Mouse (Mus musculus) embryonic stem cell, embryonic (primary cell): ENCODE measurements around the gene Icam1.

ENCODE experiments used
- CTCF ChIA-PET, 4 experiments: fragments of 300-600 bp in 2 of 4; fragments of 350-600 bp in 2 of 4; sonication (Branson Sonifier 250); formaldehyde crosslinking; loops; one replicate each; lab custom pipeline; 2022; ENCODE audit warnings: inconsistent platforms in 2 of 4; lab: Charles Lee
- POLR2A ChIA-PET, 4 experiments: fragments of 300-600 bp in 2 of 4; fragments of 350-600 bp in 2 of 4; sonication (Branson Sonifier 250); formaldehyde crosslinking; loops; one replicate each; lab custom pipeline; 2022; ENCODE audit warnings: antibody characterized with exemption in 4 of 4, inconsistent platforms in 1 of 4; lab: Charles Lee

Gene Icam1

DNA sequence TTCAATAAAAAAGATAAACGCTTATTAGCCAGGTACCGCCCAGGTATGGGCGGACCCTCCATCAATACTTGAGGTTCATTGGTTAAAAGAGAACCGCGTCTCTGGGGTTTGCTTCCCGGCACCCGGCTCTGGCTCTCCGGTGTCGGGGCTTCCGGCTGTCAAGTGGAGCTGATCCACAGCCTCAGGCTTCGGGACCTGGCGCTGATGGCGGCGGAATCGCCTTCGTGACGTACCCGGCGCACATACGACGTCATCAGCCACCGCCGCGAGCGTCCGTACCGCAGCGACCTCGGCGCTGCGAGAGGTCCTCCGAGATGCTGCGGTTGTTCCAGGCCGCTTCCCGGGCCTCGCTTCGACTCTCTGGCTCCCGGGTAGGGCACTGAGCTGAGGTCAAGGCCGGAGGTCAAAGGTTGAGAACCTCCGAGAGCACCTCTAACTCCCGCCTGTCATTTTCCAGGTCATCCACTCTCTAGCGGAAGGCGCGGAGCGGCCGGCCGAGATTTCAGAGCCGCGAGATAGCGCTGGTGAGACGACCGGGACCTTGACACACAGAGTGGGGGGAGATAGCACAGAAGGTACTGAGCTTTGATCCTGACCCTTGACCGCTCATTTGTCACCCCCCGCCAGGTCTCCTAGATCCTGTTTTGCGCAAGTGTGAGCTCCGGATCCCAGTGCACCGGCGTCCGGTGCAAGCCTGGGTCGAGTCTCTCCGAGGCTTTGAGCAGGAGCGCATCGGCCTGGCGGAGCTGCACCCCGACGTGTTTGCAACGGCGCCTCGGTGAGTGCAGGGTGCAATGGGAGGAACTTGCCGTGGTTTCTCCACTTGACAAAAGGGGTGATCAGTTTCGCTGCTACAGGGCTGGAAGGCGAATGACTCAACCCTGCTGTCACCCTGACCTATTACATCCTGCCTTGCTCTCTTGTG is 12.9 kb upstream of the Icam1 start, which contains the start of gene Mrpl4:
Mrpl4 (plus strand) TSS at position 112 of the 925 bp plus-strand sequence.
- ChIA-PET POLR2A (interaction anchor here (0.6 to 19.7 kb wide), 44 partner anchors 11 to 132 kb away, joined by 3 to 411 read pairs (median 5); partner anchors contain the start of genes Icam1 (in 4 of the 4), S1pr2 (in 3 of the 4), Icam4 (in 2 of the 4) and Eif3g (in 1 of the 4)), CTCF (interaction anchor here in 3 of 4 experiments (0.6 to 1.7 kb wide), 6 partner anchors 28 to 766 kb away, joined by 3 to 18 read pairs (median 4); no protein-coding TSS in a partner anchor)

DNA sequence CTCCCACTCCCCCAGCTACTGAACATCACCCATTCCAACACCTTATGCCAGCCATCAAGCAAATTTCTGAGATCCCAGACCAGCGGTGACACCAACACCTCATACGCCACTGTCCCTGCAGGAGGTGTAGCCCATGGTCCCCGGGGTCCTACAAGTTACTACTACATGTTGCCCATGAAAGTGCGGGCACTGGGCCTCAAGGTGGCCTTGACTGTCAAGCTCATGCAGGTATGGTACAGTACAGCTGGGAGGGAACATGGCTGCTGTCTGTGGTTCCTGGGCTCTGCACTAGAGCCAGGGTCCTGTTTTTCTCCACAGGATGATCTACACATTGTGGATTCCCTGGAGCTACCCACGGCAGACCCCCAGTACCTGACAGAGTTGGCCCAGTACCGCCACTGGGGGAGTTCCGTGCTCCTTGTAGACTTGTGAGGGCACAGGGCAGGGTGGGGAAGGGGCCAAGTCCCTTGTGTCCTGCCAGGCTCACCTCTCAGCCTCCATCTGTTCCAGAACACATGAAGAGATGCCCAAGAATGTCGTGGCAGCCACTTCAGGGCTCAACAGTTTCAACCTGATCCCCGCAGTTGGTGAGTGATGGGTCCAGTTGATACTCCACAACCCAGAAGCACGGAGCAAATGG is 8.4 kb upstream of the Icam1 start:
- CTCF ChIA-PET: interaction anchor here (0.5 to 2.3 kb wide), 14 partner anchors 22 to 1059 kb away, joined by 3 to 7 read pairs (median 4); partner anchors contain the start of genes Icam4 (in 3 of the 4) and Eif3g (in 1 of the 4)
- POLR2A ChIA-PET: interaction anchor here in 3 of 4 experiments (0.6 to 3.6 kb wide), 15 partner anchors 8 to 211 kb away, joined by 3 to 13 read pairs (median 4); partner anchors contain the start of genes Icam1 (in 2 of the 3), Gm38431 (in 1 of the 3), Icam4 (in 1 of the 3) and Raver1 (in 1 of the 3)

DNA sequence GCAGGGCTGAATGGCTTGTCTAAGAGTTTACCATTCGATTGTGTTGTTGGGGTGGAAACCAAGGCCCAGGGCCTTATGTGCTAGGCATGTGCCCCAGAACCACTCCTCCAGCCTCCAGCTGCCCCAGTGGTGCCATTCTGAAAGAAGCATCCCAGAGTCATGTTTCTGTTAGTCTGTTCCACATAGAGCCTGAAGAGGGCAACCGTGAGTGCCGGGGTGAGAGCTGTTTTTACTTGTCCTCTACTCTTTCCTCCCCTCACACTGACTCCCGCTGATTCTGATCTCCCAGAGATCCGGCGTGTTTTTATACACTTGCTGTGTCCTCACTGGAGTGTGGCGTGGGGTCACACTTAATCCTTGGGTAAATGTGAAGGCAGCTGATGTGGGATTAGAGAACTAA is 7.8 kb upstream of the Icam1 start:
- POLR2A ChIA-PET: interaction anchor here in 3 of 4 experiments (0.6 to 3.6 kb wide), 18 partner anchors 9 to 211 kb away, joined by 3 to 13 read pairs (median 4); partner anchors contain the start of genes Gm38431 (in 2 of the 3), Raver1 (in 2 of the 3), Eif3g (in 1 of the 3) and Icam1 (in 1 of the 3)
- CTCF ChIA-PET: interaction anchor here (0.5 to 2.3 kb wide), 21 partner anchors 10 to 1058 kb away, joined by 3 to 8 read pairs (median 4); partner anchors contain the start of genes Icam4 (in 3 of the 4) and Eif3g (in 2 of the 4)

DNA sequence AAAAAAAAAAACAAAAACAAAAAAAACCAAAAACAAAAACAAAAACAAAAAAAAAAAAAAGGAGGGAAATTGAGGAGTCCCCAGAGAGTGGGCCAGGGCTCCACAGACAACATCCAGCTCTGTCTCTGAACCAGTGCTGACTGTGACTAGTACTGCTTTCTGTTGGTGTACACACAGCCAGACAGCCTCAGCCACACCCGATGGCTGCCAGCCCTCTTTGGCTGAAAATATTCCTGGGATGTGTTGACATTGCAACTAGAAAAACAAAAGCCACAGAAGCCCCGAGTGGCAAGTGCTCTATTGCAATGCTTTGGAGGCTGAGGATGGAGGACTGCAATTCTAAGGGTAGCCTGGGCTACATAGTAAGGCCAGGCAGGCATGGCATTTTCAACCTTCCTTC is 5.4 kb upstream of the Icam1 start:
- POLR2A ChIA-PET: interaction anchor here in 3 of 4 experiments (0.5 to 1.3 kb wide), 10 partner anchors 9 to 348 kb away, joined by 3 read pairs; no protein-coding TSS in a partner anchor
- CTCF ChIA-PET: interaction anchor here in 2 of 4 experiments (0.6 to 1.4 kb wide), 5 partner anchors 10 to 127 kb away, joined by 3 to 5 read pairs (median 3); partner anchors contain the start of gene Icam4 (in 1 of the 2)

DNA sequence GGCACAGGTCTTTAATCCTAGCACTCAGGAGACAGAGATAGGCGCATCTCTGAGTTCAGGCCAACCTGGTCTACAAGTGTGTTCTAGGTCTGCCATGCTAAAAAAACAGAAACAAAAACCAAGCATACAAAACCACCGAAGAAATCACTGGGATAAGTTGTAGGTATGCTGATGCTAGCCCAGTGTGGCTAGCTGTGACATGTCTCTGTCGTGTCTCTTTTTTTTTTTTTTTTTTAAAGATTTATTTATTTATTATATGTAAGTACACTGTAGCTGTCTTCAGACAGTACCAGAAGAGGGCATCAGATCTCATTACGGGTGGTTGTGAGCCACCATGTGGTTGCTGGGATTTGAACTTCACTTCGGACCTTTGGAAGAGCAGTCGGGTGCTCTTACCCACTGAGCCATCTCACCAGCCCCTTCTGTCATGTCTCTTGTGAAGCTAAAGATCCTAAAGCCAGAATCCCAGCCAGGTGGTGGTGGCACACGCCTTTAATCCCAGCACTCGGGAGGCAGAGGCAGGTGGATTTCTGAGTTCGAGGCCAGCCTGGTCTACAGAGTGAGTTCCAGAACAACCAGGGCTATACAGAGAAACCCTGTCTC is 4.7 kb upstream of the Icam1 start:
- POLR2A ChIA-PET: interaction anchor here in 3 of 4 experiments (0.6 to 6.7 kb wide), 15 partner anchors 8 to 130 kb away, joined by 3 to 51 read pairs (median 3); partner anchors contain the start of genes Gm38431 (in 1 of the 3), Icam5 (in 1 of the 3) and Raver1 (in 1 of the 3)
- CTCF ChIA-PET: interaction anchor here in 3 of 4 experiments (0.6 to 1.9 kb wide), 7 partner anchors 18 to 419 kb away, joined by 3 to 15 read pairs (median 4); partner anchors contain the start of genes Icam4 (in 1 of the 3) and Icam5 (in 1 of the 3)

DNA sequence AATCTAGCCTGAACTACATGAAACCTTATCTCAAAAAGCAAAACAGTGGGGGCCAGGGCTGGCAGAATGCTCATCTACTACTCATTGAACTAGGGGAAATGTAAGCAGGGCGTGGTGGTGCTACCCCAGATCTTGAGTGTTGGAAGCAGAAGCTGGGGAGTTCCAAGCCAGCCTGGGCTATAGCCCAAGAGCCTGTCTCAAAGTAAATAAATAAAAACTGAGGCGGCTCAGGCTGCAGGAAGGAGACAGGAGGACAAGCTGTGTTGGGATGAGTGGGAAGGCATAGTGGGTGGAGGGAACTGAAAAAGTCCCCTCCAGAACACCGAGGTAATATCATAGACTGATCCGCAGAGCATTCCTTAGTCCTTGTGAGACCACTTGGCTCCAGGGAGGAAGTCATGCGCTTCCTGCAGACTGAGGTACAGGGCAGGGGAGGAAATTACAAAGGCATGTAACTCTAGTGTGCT is 3.9 kb upstream of the Icam1 start:
- POLR2A ChIA-PET: interaction anchor here (0.7 to 6.7 kb wide), 20 partner anchors 9 to 209 kb away, joined by 3 to 51 read pairs (median 4); partner anchors contain the start of genes Gm38431 (in 2 of the 4), Icam5 (in 2 of the 4) and Raver1 (in 2 of the 4)
- CTCF ChIA-PET: interaction anchor here in 3 of 4 experiments (0.6 to 1.9 kb wide), 6 partner anchors 10 to 156 kb away, joined by 3 to 15 read pairs (median 4); partner anchors contain the start of genes Icam4 (in 2 of the 3) and Icam5 (in 1 of the 3)

DNA sequence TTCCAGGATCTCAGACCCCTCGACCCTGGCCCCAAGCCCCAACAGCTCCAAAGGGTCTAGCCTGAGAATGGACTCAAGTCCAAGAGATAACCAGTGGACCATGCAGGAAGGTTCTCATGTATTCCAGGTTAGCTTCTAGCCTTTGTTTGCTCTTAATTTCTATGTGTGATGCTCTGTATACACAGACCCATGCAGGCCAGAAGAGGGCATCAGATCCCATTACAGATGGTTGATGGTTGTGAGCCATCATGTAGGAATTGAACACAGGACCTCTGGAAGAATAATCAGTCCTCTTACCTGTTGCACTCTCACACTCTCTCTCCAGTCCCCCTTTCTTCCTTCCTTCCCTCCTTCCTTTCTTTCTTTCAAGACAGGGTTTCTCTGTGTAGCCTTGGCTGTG is 3.4 kb upstream of the Icam1 start:
- ChIA-PET POLR2A (interaction anchor here (0.6 to 6.7 kb wide), 19 partner anchors 9 to 208 kb away, joined by 3 to 51 read pairs (median 4); partner anchors contain the start of genes Gm38431 (in 2 of the 4), Icam5 (in 2 of the 4) and Raver1 (in 2 of the 4)), CTCF (interaction anchor here (0.6 to 1.9 kb wide), 10 partner anchors 9 to 827 kb away, joined by 3 to 15 read pairs (median 4); partner anchors contain the start of genes Icam4 (in 2 of the 4) and Icam5 (in 1 of the 4))

DNA sequence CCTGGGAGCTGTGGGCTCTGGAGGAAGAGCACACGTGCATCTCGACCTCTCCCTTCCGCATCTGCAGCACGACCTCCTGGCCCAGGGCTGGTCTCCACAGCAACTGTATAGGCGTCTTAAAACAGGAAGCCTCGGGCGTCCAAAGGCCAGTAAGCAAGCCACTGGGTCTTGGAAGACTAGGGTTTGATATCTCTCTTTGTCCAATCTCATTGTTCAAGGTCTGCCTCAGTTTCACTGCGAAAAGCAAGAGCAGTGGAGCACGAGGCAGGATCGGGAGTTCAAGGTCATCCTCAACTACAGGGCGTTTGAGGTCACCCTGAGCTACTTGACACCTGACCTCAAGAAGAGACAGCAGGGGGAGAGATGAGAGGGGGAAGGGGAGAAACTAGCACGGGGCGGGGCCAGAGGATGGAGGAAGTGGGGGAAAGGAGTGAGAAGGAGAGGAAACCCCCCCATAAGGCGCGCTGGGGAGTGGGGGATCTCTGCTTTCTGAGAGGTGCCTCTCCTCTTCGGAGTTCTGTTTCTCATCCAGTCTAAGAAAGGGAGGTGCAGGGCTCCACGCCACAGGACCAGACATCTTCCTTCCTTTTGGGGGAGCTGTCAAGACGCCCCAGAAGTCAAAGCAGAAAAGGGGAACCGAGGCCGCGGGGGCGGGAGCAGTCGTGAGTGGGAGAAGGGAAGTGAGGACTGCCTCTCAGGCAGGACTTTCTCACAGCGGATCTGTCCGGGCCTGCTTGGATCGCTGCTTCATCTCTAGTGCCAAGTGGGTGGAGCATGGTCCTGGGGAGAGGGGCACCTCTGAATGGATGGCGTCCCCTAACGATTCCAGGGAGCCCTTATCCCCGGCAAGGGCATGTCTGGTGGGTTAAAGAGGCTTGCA is 854 bp upstream of the Icam1 start:
- CTCF ChIA-PET: interaction anchor here (0.6 to 2.2 kb wide), 10 partner anchors 15 to 265 kb away, joined by 3 to 20 read pairs (median 6); partner anchors contain the start of genes Icam4 (in 2 of the 4) and Ppan (in 1 of the 4)
- POLR2A ChIA-PET: interaction anchor here (0.6 to 7.0 kb wide), 123 partner anchors 8 to 1365 kb away, joined by 3 to 264 read pairs (median 5); partner anchors contain the start of genes Mrpl4 (in 4 of the 4), Eif3g (in 3 of the 4), Gm38431 (in 3 of the 4) and Icam5 (in 3 of the 4)

DNA sequence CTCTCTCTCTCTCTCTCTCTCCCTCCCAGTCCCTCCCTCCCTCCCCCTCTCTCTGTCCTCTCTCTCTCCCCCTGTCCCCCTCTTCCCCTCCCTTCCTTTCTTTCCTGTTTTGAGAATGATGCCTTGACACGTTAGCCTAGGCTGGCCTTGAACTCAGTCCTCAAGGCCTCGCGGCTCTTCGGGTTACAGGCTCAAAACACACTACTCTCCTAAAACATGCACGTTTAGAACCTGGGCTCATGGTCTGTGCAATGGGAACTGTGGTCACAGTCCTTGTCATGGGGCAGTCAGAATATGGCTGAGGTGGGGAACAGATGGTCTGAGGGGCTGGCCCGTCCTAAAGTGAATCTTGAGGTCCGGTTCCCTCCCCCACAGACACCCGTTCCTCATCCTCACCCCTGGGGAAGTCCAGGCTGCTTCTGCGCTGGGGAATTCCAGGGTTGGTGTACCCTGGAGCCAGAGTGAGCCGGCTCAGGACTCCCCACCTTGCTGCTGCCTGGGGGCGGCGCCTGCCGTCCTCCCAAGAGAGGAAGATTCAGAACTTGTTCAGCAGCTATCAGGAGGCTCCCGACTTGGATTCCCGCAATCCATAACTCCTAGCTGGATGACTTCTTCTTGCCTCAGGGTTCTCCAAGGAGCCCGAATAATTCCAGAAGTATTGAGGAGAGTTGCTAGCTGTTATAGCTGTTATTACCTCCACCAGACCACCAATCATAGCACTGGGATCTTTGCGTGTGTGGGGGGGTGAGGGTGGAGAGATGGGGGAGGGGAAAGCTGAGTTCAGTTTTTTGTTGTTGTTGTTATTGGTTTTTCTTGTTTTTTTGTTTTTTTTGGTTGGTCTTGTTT is 769 bp downstream of the Icam1 start:
- ChIA-PET POLR2A (interaction anchor here (0.5 to 7.0 kb wide), 125 partner anchors 10 to 416 kb away, joined by 3 to 264 read pairs (median 4); partner anchors contain the start of genes Mrpl4 (in 4 of the 4), Eif3g (in 3 of the 4), Icam4 (in 3 of the 4) and Icam5 (in 3 of the 4)), CTCF (interaction anchor here in 3 of 4 experiments (0.5 to 2.2 kb wide), 9 partner anchors 13 to 204 kb away, joined by 3 to 20 read pairs (median 4); partner anchors contain the start of genes Icam4 (in 2 of the 3) and Eif3g (in 1 of the 3))

DNA sequence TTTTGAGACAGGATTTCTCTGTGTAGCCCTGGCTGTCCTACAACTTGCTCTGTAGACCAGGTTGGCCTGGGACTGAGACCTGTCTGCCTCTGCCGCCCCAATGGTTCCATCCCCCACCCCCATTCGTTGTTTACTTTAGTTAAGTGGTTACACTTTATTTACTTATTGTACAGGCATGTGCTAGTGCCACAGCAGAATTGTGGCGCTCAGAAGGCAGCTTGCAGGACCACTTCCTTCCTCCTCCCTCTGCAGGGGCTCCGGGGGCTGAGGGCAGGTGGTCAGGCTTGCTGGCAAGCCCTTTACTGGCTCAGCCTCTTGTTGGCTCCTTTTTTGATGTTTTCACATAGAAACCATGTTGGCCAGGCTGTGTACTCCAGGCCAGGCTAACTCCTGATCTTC is 1.4 kb downstream of the Icam1 start:
- POLR2A ChIA-PET: interaction anchor here in 3 of 4 experiments (0.5 to 7.0 kb wide), 53 partner anchors 9 to 273 kb away, joined by 3 to 264 read pairs (median 4); partner anchors contain the start of genes Icam4 (in 3 of the 3), Icam5 (in 3 of the 3), Gm38431 (in 2 of the 3) and Raver1 (in 2 of the 3)
- CTCF ChIA-PET: interaction anchor here in 2 of 4 experiments (1.2 to 2.2 kb wide), 5 partner anchors 13 to 203 kb away, joined by 3 to 10 read pairs (median 6); partner anchors contain the start of genes Eif3g (in 1 of the 2) and Icam4 (in 1 of the 2)

DNA sequence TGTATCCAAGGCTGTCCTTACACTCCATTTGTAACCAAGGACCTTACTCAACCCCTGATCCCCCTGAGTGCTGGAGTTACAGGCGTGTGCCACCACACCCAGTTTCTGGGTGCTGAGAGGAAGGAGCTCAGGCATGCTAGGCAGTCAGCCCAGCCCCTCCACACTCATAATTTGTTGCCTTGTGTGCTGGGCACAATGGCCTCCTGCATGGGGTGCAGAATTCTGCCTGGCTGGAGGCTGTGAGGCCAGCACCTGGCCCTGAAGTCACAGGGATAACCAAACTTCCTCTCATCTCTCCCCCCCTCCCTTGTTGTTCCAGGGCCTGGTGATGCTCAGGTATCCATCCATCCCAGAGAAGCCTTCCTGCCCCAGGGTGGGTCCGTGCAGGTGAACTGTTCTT is 2.8 kb downstream of the Icam1 start:
- ChIA-PET CTCF (no interaction called here), POLR2A (interaction anchor here in 3 of 4 experiments (0.6 to 7.0 kb wide), 15 partner anchors 8 to 160 kb away, joined by 3 to 264 read pairs (median 4); partner anchors contain the start of genes Gm38431 (in 1 of the 3), Icam4 (in 1 of the 3), Icam5 (in 1 of the 3) and Raver1 (in 1 of the 3))

DNA sequence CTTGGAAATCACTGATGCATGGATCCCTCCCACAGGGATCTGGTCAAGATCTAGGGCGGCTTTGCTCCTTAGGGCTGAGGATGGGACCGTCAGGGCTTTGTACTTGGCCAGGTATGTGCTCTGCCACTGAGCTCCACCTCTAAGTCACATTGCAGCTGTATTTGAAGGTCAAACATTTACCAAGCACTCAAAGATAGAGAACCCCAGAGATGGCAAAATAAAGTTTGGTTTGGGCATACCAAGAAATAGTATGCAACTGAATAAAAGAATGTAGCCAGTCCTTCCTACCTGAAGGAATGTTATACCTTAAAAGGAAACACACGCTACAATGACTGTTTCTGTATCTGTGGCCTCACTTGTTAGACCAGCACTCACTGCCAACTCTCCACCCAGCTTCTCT is 5.6 kb downstream of the Icam1 start:
- ChIA-PET CTCF (interaction anchor here in 2 of 4 experiments (1.1 to 2.0 kb wide), 3 partner anchors 9 to 199 kb away, joined by 3 to 11 read pairs (median 4); partner anchors contain the start of gene Icam5 (in 1 of the 2)), POLR2A (interaction anchor here (0.7 to 2.8 kb wide), 13 partner anchors 9 to 69 kb away, joined by 3 to 14 read pairs (median 5); partner anchors contain the start of gene Icam5 (in 2 of the 4))

DNA sequence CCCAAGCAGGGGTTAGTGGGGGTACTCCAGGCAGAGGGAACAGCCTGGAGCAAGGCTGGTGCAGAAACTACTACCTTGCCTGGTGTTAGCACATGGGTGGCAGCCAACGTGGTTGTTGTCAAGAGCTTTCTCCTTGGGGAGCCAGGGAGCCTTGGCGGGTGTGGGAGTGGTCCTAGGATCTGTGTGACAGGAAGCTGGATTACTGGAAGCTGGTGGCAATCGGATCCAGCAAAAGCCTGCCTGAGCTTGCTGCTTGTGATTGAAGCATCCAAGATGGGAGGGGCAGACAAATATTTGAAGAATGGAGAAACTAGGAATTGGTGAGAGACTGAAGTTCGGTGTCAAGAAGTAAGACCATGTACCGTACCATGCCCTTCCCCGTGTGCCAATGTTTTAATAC is 6.5 kb downstream of the Icam1 start:
- ChIA-PET POLR2A (interaction anchor here in 3 of 4 experiments (0.6 to 12.3 kb wide), 22 partner anchors 5 to 275 kb away, joined by 3 to 264 read pairs (median 4); partner anchors contain the start of genes Icam5 (in 2 of the 3), Gm38431 (in 1 of the 3), Icam1 (in 1 of the 3) and Raver1 (in 1 of the 3)), CTCF (interaction anchor here in 3 of 4 experiments (0.6 to 2.0 kb wide), 6 partner anchors 9 to 340 kb away, joined by 3 to 11 read pairs (median 3); partner anchors contain the start of gene Icam5 (in 1 of the 3))
